Mouse (Mus musculus): ENCODE measurements around the gene Scoc. TPM values are rescaled to one million over a fixed set of nuclear protein-coding genes. Genes with fewer than 3 reads are reported as not detected.

Gene Scoc
- 102 and 133 TPM in 2 replicates for polyA plus RNA-seq (2012; rRNA removed)

DNA sequence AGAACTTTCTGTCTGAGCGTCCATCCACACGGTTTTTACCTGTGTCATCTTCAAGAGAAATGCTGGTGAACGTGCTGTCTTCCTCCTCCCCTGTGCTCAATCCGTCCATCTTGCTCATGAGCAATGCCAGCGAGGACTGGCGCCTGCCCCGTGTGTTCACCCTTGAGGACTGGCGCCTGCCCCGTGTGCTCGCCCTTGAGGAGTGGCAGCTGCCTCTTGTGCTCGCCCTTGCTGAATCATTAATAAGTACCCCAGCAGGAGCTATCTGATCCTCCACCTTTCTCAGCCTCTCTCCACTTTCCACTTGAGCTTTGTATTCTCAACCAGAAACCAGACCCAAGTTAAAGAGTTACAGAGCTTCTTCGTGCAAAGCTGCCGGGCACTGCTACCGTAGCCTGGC lies at the start of gene Scoc:
Scoc (minus strand) TSS at position 170 of the 400 bp plus-strand sequence.

DNA sequence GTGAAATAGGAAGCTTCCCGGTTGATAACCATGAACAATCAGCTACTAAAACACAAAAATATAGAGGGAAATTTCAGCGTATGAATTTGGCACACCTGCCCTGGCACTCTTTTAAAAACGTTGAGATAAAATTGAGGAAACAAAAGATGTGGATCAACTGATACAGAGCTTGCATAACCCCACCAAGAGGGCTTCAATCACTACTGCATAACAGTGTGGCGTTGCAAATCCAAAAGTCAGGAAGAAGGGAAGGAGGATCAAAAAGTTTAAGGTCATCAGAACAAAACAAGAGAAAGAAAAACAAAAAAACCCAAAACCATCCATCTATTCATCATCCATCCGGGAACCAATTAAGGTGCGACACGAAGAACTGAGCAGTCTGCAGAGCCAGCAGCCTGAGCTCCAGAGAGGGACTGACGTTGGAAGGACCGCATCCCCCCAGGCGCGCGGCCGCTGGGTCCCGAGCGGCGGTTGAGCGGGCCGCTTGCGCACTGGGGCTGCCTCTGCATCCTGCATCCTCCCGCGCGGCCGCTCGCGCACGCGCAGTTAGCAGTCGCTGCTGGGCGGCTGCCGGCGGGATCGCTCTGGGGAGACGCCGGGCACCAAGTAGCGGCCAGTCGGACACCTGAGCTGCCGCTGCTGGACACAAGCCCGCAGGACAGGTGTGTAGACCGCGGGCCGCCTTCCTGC lies 68.7 kb downstream of the Scoc start, which contains the start of gene Clgn:
Clgn (plus strand) TSS at position 552 of the 690 bp plus-strand sequence.

Other genes starting within 250 kb of the Scoc start
- gene Ucp1, start 168.0 kb downstream of the Scoc start, polyA plus RNA-seq (2012; rRNA removed): 0.10 and 0.25 TPM in 2 replicates
- gene Elmod2, start 125.9 kb downstream of the Scoc start, polyA plus RNA-seq (2012; rRNA removed): 18.1 and 20.4 TPM in 2 replicates
- gene Mgat4d, start 109.9 kb downstream of the Scoc start, polyA plus RNA-seq (2012; rRNA removed): not detected in 2 replicates
- gene Clgn, start 68.5 kb downstream of the Scoc start, polyA plus RNA-seq (2012; rRNA removed): 3.0 and 4.8 TPM in 2 replicates
- not detected in 2 replicates for gene Olfr370, start 77.4 kb upstream of the Scoc start, polyA plus RNA-seq (2012; rRNA removed)
- gene Ndufb7, start 108.3 kb upstream of the Scoc start, polyA plus RNA-seq (2012; rRNA removed): 266 and 476 TPM in 2 replicates
- 381 and 553 TPM in 2 replicates for gene Tecr, start 149.6 kb upstream of the Scoc start, polyA plus RNA-seq (2012; rRNA removed)
- 34.4 and 39.8 TPM in 2 replicates for gene Dnajb1, start 149.8 kb upstream of the Scoc start, polyA plus RNA-seq (2012; rRNA removed)
- 100 and 131 TPM in 2 replicates for gene Gipc1, start 194.3 kb upstream of the Scoc start, polyA plus RNA-seq (2012; rRNA removed)
- gene Ptger1, start 208.3 kb upstream of the Scoc start, polyA plus RNA-seq (2012; rRNA removed): 0.71 and 0.99 TPM in 2 replicates
- gene Pkn1, start 240.8 kb upstream of the Scoc start, polyA plus RNA-seq (2012; rRNA removed): 41.9 and 54.5 TPM in 2 replicates